Comparison of ENCODE assay signal across 7 mouse cellular contexts in genomic region chr1:98047284-98048217, GRCm38 (mm10). TPM values are rescaled to one million over a fixed set of nuclear protein-coding genes. Genes with fewer than 3 reads are reported as not detected.
DNase-seq lines count a peak whose midpoint lies in the region; ATAC-seq and TF ChIP-seq lines count a peak whose summit lies in the region.

No protein-coding gene starts in this region.

- H3K9me3 ChIP-seq in embryonic facial prominence, embryonic 15.5 days (replicated peaks) = no peaks in the 10 kb centered on the region
- no peaks in the 10 kb centered on the region for H3K9me3 ChIP-seq in intestine, postnatal 0 days (ENCODE audit: control insufficient read depth)
- no peaks in the 10 kb centered on the region for H3K9me3 ChIP-seq in midbrain, embryonic 16.5 days (replicated peaks; ENCODE audit: control insufficient read depth, low read length, poor library complexity, severe bottlenecking)
- H3K9me3 ChIP-seq in liver, embryonic 11.5 days (ENCODE audit: control insufficient read depth, low read length) = no peaks in the 10 kb centered on the region

- peak overlapping the region; percentile 10 for H3K4me3 ChIP-seq in cortical plate, adult 2 months (ENCODE audit: insufficient read depth, low read length)
- no peak overlapping the region for H3K4me3 ChIP-seq in embryonic facial prominence, embryonic 15.5 days (replicated peaks)
- no peak overlapping the region for H3K4me3 ChIP-seq in intestine, postnatal 0 days (ENCODE audit: low read depth, low read length)
- H3K4me3 ChIP-seq in midbrain, embryonic 16.5 days (ENCODE audit: low read depth, low read length) = peak overlapping the region; percentile 21
- no peak overlapping the region for H3K4me3 ChIP-seq in liver, embryonic 11.5 days (ENCODE audit: low read depth, low read length)

- no peak overlapping the region for H3K4me2 ChIP-seq in embryonic facial prominence, embryonic 15.5 days (replicated peaks)
- H3K4me2 ChIP-seq in intestine, postnatal 0 days (replicated peaks; ENCODE audit: low read depth) = no peak overlapping the region
- peak overlapping the region; percentile 49 for H3K4me2 ChIP-seq in midbrain, embryonic 16.5 days (ENCODE audit: low read length)
- H3K4me2 ChIP-seq in liver, embryonic 11.5 days = no peak overlapping the region

- no peak for DNase-seq in liver, embryonic 11.5 days (ENCODE audit: low spot score)
- DNase-seq in lung, postnatal 14 days = no peak
- DNase-seq in cerebellum, adult 11-12 months = no peak

- no peak overlapping the region; the same call in 1 of the 2 replicates for H3K27ac ChIP-seq in cortical plate, adult 2 months (ENCODE audit: insufficient read depth, low read length)
- H3K27ac ChIP-seq in embryonic facial prominence, embryonic 15.5 days (replicated peaks) = no peak overlapping the region
- no peak overlapping the region for H3K27ac ChIP-seq in intestine, postnatal 0 days (ENCODE audit: low read depth, low read length)
- peak overlapping the region; percentile 87 for H3K27ac ChIP-seq in midbrain, embryonic 16.5 days (ENCODE audit: low read length)
- no peak overlapping the region for H3K27ac ChIP-seq in liver, embryonic 11.5 days (ENCODE audit: low read depth, low read length)

- no peaks in the 10 kb centered on the region for H3K27me3 ChIP-seq in embryonic facial prominence, embryonic 15.5 days
- H3K27me3 ChIP-seq in intestine, postnatal 0 days (replicated peaks; ENCODE audit: control insufficient read depth, insufficient read depth, low read length) = no peaks in the 10 kb centered on the region
- H3K27me3 ChIP-seq in midbrain, embryonic 16.5 days (ENCODE audit: control insufficient read depth, insufficient read depth, low read depth, low read length) = no peaks in the 10 kb centered on the region
- H3K27me3 ChIP-seq in liver, embryonic 11.5 days (replicated peaks; ENCODE audit: control insufficient read depth, insufficient read depth, low read length) = no peaks in the 10 kb centered on the region

- no peaks in the 10 kb centered on the region for H3K36me3 ChIP-seq in embryonic facial prominence, embryonic 15.5 days
- no peaks in the 10 kb centered on the region for H3K36me3 ChIP-seq in intestine, postnatal 0 days (ENCODE audit: control insufficient read depth, insufficient read depth)
- H3K36me3 ChIP-seq in midbrain, embryonic 16.5 days (ENCODE audit: control insufficient read depth, insufficient read depth, low read length) = no peaks in the 10 kb centered on the region
- no peaks in the 10 kb centered on the region for H3K36me3 ChIP-seq in liver, embryonic 11.5 days (ENCODE audit: control insufficient read depth, insufficient read depth, low read length)

- peak; percentile 76 for ATAC-seq in embryonic facial prominence, embryonic 15.5 days (ENCODE audit: insufficient number of reproducible peaks, low FRiP score, low TSS enrichment, low read depth)
- peak; percentile 73; the same call in 1 of the 2 replicates for ATAC-seq in intestine, postnatal 0 days
- peak; percentile 95 for ATAC-seq in midbrain, embryonic 16.5 days
- ATAC-seq in liver, embryonic 11.5 days (replicated peaks; ENCODE audit: low FRiP score) = no peak

- H3K9ac ChIP-seq in embryonic facial prominence, embryonic 15.5 days = no peak overlapping the region
- no peak overlapping the region for H3K9ac ChIP-seq in intestine, postnatal 0 days (ENCODE audit: low read depth, low read length)
- H3K9ac ChIP-seq in midbrain, embryonic 16.5 days (ENCODE audit: low read depth, low read length) = peak overlapping the region; percentile 48
- no peak overlapping the region for H3K9ac ChIP-seq in liver, embryonic 11.5 days (ENCODE audit: low read depth, low read length)

- peak; percentile 57 for TF ChIP-seq POLR2A in cortical plate, adult 2 months (IDR thresholded peaks at IDR 0.05; ENCODE audit: extremely low read depth, insufficient read depth, low read length)

- 27% methylated on average over 10 of the region's 10 CpGs for WGBS in embryonic facial prominence, embryonic 15.5 days
- 23% methylated on average over 10 of the region's 10 CpGs for WGBS in intestine, postnatal 0 days
- 18% methylated on average over 10 of the region's 10 CpGs for WGBS in midbrain, embryonic 16.5 days
- WGBS in liver, embryonic 11.5 days = 42% methylated on average over 10 of the region's 10 CpGs

- peaks cover 2% of the 10 kb centered on the region; the same call in 1 of the 2 replicates for H3K4me1 ChIP-seq in cortical plate, adult 2 months (ENCODE audit: control insufficient read depth, insufficient read depth, low read length)
- H3K4me1 ChIP-seq in embryonic facial prominence, embryonic 15.5 days = peaks cover 4% of the 10 kb centered on the region
- H3K4me1 ChIP-seq in intestine, postnatal 0 days (replicated peaks; ENCODE audit: control insufficient read depth, insufficient read depth, low read length) = no peaks in the 10 kb centered on the region
- H3K4me1 ChIP-seq in midbrain, embryonic 16.5 days (ENCODE audit: control insufficient read depth, insufficient read depth, low read length) = peaks cover 27% of the 10 kb centered on the region
- H3K4me1 ChIP-seq in liver, embryonic 11.5 days (replicated peaks; ENCODE audit: control insufficient read depth, insufficient read depth, low read length) = no peaks in the 10 kb centered on the region; the same call in 1 of the 2 replicates

- TF ChIP-seq CTCF in cortical plate, adult 2 months (IDR thresholded peaks at IDR 0.05; ENCODE audit: extremely low read depth, insufficient read depth, low read length) = no peak
- peak; percentile 24; the same call in 1 of the 2 replicates for TF ChIP-seq CTCF in intestine, postnatal 0 days (IDR thresholded peaks at IDR 0.05; ENCODE audit: low read depth)

RNA-seq across cellular contexts. Expression of gene Pam, which starts 47.9 kb away (rescaled TPM):
- polyA plus RNA-seq in cortical plate, adult 2 months (2012; rRNA removed) = 99.2 and 114 TPM in 2 replicates
- polyA plus RNA-seq in embryonic facial prominence, embryonic 15.5 days (2015; fragmentation: Nextera tagmentation; extraction: Ambion mirVana) = 54.5 and 56.5 TPM in 2 replicates
- 65.9 and 72.4 TPM in 2 replicates for polyA plus RNA-seq in intestine, postnatal 0 days (2015; fragmentation: Nextera tagmentation; extraction: Ambion mirVana)
- 35.4 and 35.6 TPM in 2 replicates for polyA plus RNA-seq in midbrain, embryonic 16.5 days (2015; fragmentation: Nextera tagmentation; extraction: Ambion mirVana)
- 11.8 and 16.1 TPM in 2 replicates for polyA plus RNA-seq in liver, embryonic 11.5 days (2014; fragmentation: Nextera tagmentation; extraction: Ambion mirVana)

Comparison
In these comparisons a context has a peak if more than half of its experiments do, and no peak if none do; other contexts are left out.
1. H3K4me3 ChIP-seq: peak in cortical plate, adult 2 months (single experiment) and midbrain, embryonic 16.5 days (single experiment); none in embryonic facial prominence, embryonic 15.5 days (single experiment), intestine, postnatal 0 days (single experiment) and liver, embryonic 11.5 days (single experiment).